11 mouse cellular contexts compared by ENCODE assay signal in the genomic region with DNA sequence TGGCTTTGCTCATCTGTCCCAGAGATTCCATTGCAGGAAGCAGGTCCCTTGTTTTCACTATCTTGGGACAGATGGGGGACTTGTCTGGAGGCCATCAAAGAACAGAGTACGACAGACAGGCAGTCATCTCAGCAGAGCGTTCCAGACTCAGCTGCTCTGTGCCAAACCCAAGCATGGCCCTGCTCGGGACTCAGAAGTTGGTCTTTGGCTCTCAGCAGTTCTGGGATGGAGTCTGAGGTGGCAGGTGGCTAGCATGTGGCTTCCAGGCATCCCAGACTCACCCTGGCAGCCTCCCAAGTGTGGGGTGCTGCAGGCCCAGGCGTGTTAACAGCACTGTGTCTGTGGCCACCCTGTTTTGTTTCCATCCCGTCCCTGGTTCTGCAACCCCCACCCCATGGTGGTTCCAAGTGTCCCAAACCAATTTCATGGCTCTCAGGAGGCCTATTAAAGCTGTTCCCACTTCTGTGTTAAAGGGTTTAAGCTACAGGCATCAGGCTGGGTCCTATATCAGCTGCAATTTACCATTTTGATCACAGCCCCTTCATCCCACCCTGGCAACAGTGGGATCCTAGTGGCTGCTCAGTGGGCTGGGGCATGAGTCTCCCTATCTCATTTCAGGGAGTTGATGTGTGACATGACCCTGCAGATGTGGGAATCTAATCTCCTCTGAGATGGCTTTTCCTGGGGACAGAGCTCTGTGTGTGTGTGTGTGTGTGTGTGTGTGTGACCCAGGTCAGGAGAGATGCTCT. TPM values are rescaled to one million over a fixed set of nuclear protein-coding genes. Genes with fewer than 3 reads are reported as not detected.
DNase-seq lines count a peak whose midpoint lies in the region; ATAC-seq and TF ChIP-seq lines count a peak whose summit lies in the region.
"Had no signal": no experiment of that assay in that cellular context is flagged by ENCODE, and none has a peak within 500 bp of the region (broad histone marks: within the 10 kb centered on the region; RNA-seq: fewer than 3 reads in every experiment).

No protein-coding gene starts in this region.

- no peak overlapping the region for H3K9ac ChIP-seq in heart, embryonic 13.5 days
- no peak overlapping the region for H3K9ac ChIP-seq in heart, embryonic 11.5 days (ENCODE audit: low read depth, low read length)
- no peak overlapping the region for H3K9ac ChIP-seq in limb, embryonic 14.5 days (ENCODE audit: low read depth, low read length, severe bottlenecking)
- H3K9ac ChIP-seq: liver, embryonic 14.5 days had no signal

- H3K9me3 ChIP-seq in heart, embryonic 13.5 days = no peaks in the 10 kb centered on the region; the same call in 1 of the 2 replicates
- H3K9me3 ChIP-seq in heart, embryonic 11.5 days (replicated peaks; ENCODE audit: control insufficient read depth, low read length) = no peaks in the 10 kb centered on the region
- no peaks in the 10 kb centered on the region for H3K9me3 ChIP-seq in limb, embryonic 14.5 days (ENCODE audit: control insufficient read depth, low read length)

- 0 out of 2 replicates have a peak, but pooled peaks have one; percentile 2 for ATAC-seq in heart, embryonic 13.5 days (ENCODE audit: extremely low read depth, insufficient number of reproducible peaks, low FRiP score, low TSS enrichment)
- no peak for ATAC-seq in heart, embryonic 11.5 days (replicated peaks; ENCODE audit: insufficient number of reproducible peaks, low FRiP score, low TSS enrichment)
- peak; percentile 30; the same call in 1 of the 2 replicates for ATAC-seq in limb, embryonic 14.5 days (ENCODE audit: low FRiP score, low read depth)
- ATAC-seq: CD4-positive, CD25-positive, alpha-beta regulatory T cell, adult 4 months had no signal

- peak overlapping the region; percentile 57 for H3K27ac ChIP-seq in heart, embryonic 13.5 days (replicated peaks)
- H3K27ac ChIP-seq in heart, embryonic 11.5 days (ENCODE audit: low read depth, low read length) = no peak overlapping the region
- H3K27ac ChIP-seq in limb, embryonic 14.5 days (replicated peaks; ENCODE audit: low read depth, low read length) = no peak overlapping the region
- H3K27ac ChIP-seq: liver, embryonic 14.5 days had no signal

- no peaks in the 10 kb centered on the region for H3K36me3 ChIP-seq in heart, embryonic 13.5 days
- H3K36me3 ChIP-seq in heart, embryonic 11.5 days (ENCODE audit: control insufficient read depth, insufficient read depth, low read length) = no peaks in the 10 kb centered on the region
- H3K36me3 ChIP-seq in limb, embryonic 14.5 days (ENCODE audit: control insufficient read depth, insufficient read depth, low read length) = no peaks in the 10 kb centered on the region

- intact Hi-C loops in left cerebral cortex, postnatal 4 days (cut with DNase I) = no loop called here

- no peak overlapping the region for H3K4me2 ChIP-seq in heart, embryonic 13.5 days
- H3K4me2 ChIP-seq in heart, embryonic 11.5 days = no peak overlapping the region
- H3K4me2 ChIP-seq in limb, embryonic 14.5 days (replicated peaks; ENCODE audit: low read depth, low read length, severe bottlenecking) = no peak overlapping the region

- H3K4me3 ChIP-seq in heart, embryonic 13.5 days = no peak overlapping the region
- H3K4me3 ChIP-seq in heart, embryonic 11.5 days (ENCODE audit: low read depth, low read length) = no peak overlapping the region
- H3K4me3 ChIP-seq in limb, embryonic 14.5 days (replicated peaks; ENCODE audit: low read length) = no peak overlapping the region

- peaks cover 6% of the 10 kb centered on the region; the same call in 1 of the 2 replicates for H3K27me3 ChIP-seq in heart, embryonic 13.5 days (replicated peaks)
- H3K27me3 ChIP-seq in heart, embryonic 11.5 days (ENCODE audit: control insufficient read depth, insufficient read depth, low read length) = no peaks in the 10 kb centered on the region
- no peaks in the 10 kb centered on the region for H3K27me3 ChIP-seq in limb, embryonic 14.5 days (ENCODE audit: control insufficient read depth, insufficient read depth, low read length)

- peak; percentile 73 for DNase-seq in left cerebral cortex, postnatal 4 days
- DNase-seq in left cerebral cortex, adult 8-10 months (ENCODE audit: low spot score in 2 of 2) = no peak
- peak; percentile 39 to 64 for DNase-seq in cerebellum, postnatal 25 days
- DNase-seq in limb, embryonic 14.5 days (ENCODE audit: low spot score) = no peak
- DNase-seq in frontal cortex, postnatal 25 days (ENCODE audit: low spot score in 2 of 2) = no peak
- DNase-seq in adrenal gland, postnatal 4 days (ENCODE audit: low spot score in 2 of 2) = no peak
- DNase-seq: right cerebral cortex, adult 18-20 months had no signal

- WGBS in heart, embryonic 13.5 days = 19% methylated on average over 5 of the region's 5 CpGs
- WGBS in heart, embryonic 11.5 days (ENCODE audit: insufficient replicate concordance) = 35% methylated on average over 5 of the region's 5 CpGs
- 24% methylated on average over 5 of the region's 5 CpGs for WGBS in limb, embryonic 14.5 days

- TF ChIP-seq POLR2A in limb, embryonic 14.5 days (IDR thresholded peaks at IDR 0.05; ENCODE audit: borderline replicate concordance, extremely low read depth, insufficient read depth, insufficient read length) = no peak

- peaks cover 47% of the 10 kb centered on the region for H3K4me1 ChIP-seq in heart, embryonic 13.5 days
- H3K4me1 ChIP-seq in heart, embryonic 11.5 days (ENCODE audit: control insufficient read depth, insufficient read depth, low read length) = peaks cover 27% of the 10 kb centered on the region
- peaks cover 17% of the 10 kb centered on the region for H3K4me1 ChIP-seq in limb, embryonic 14.5 days (ENCODE audit: control insufficient read depth, insufficient read depth, low read length)

RNA-seq across cellular contexts. Expression of a gene that starts 51.1 kb away (rescaled TPM):
- polyA plus RNA-seq in heart, embryonic 13.5 days (2015; fragmentation: Nextera tagmentation; extraction: Ambion mirVana) = 87.6 and 91.3 TPM in 2 replicates
- 111 and 114 TPM in 2 replicates for polyA plus RNA-seq in heart, embryonic 11.5 days (2014; fragmentation: Nextera tagmentation; extraction: Ambion mirVana)
- total RNA-seq in left cerebral cortex, postnatal 4 days (2021) = 100 to 1,000 TPM; 153 to 162 TPM
- total RNA-seq in left cerebral cortex, adult 8-10 months (2022) = 10 to 100 TPM; 87.4 to 91.5 (median 88.6) TPM
- polyA plus RNA-seq in limb, embryonic 14.5 days (2012; rRNA removed) = 294 and 361 TPM in 2 replicates
- 200 and 235 TPM in 2 replicates for polyA plus RNA-seq in limb, embryonic 14.5 days (2014; fragmentation: Nextera tagmentation; extraction: Ambion mirVana)
- total RNA-seq in adrenal gland, postnatal 4 days (2021) = 10 to 100 TPM; 89.6 to 94.7 TPM

Comparison
In these comparisons a context has a peak if more than half of its experiments do, and no peak if none do; other contexts are left out.
1. DNase-seq: peak in left cerebral cortex, postnatal 4 days (single experiment) and cerebellum, postnatal 25 days (2 of 2); none in left cerebral cortex, adult 8-10 months (0 of 2), limb, embryonic 14.5 days (single experiment), frontal cortex, postnatal 25 days (0 of 2) and adrenal gland, postnatal 4 days (0 of 2).